Mouse (Mus musculus) ES-Bruce4 (cell line): Measurements from ENCODE around the gene AC109138.7.

Experiments
- CTCF ChIP-seq: IDR thresholded peaks from one replicate; pipeline ENCODE4 v1.8.1; 2011; ENCODE audit warnings: low read depth, low read length
- POLR2A ChIP-seq: IDR thresholded peaks from one replicate; pipeline ENCODE4 v1.8.1; 2011; ENCODE audit warnings: low read length; ENCODE audit not compliant: insufficient read depth

DNA sequence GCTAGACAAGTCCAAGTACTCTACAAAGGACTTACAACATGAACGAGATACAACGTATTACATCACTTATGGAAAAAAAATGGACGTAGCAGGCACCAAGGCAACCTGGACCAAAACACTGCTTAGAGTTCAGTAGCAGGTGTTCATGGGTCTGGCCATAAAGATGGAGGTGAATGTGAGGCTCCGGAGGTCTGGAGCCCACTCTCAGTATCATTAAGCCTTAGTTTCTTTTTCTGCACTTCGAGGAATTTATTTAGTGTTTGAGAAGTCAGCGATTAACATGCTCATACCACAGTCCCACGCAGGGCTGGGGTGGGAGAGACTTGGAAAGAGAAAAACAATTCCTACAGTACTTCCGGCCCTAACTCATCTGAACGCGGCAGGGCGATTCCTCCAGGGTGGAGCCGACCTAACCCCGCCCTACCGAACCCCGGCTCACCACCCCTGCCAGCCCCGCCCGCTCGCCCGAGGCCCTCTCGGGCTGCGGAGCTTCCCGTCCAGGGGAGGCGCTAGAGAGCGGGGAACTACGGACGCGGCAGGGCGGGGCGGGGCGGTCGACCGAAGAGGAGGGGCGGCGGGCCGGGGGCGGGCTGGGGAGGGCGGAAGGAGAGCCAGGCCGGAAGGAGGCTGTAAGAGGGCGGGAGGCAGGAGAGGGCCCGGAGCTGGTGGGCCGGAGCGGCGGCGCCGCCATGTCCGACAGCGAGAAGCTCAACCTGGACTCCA, 22.5 kb upstream of the AC109138.7 start, which contains the start of gene Ppp1ca:
- peak; percentile 47 for TF ChIP-seq CTCF
- TF ChIP-seq POLR2A, result peak; percentile 62
